Mouse (Mus musculus) 416B (cell line): Measurements from ENCODE around the gene Ube2z.

ENCODE experiments used
- DNase-seq: peaks from one replicate; pipeline ENCODE4 v3.0.0; 2011; ENCODE audit warnings: low read depth

The Ube2z gene

GRCm38 (mm10) chr11:96065215-96065911 is at the start of gene Ube2z:
TSS of gene Ube2z (minus strand) at chr11:96065388.
- DNase-seq: peak; percentile 92

- DNase-seq: no peak
Measured at GRCm38 (mm10) chr11:96114077-96114476, 48.9 kb upstream of the Ube2z start.

GRCm38 (mm10) chr11:96111751-96112150 is 46.6 kb upstream of the Ube2z start, which contains the start of gene Calcoco2:
TSS of gene Calcoco2 (minus strand) at chr11:96111964.
- no peak for DNase-seq

- DNase-seq: peak; percentile 39
Measured at GRCm38 (mm10) chr11:96110950-96111349, 45.8 kb upstream of the Ube2z start.

GRCm38 (mm10) chr11:96108376-96108775 is 43.2 kb upstream of the Ube2z start:
- DNase-seq: no peak

GRCm38 (mm10) chr11:96093361-96093760 is 28.2 kb upstream of the Ube2z start:
- peak; percentile 58 for DNase-seq

GRCm38 (mm10) chr11:96092674-96093291 is 27.6 kb upstream of the Ube2z start:
- no peak for DNase-seq

- DNase-seq: peak; percentile 71
Measured at GRCm38 (mm10) chr11:96091073-96091472, 25.9 kb upstream of the Ube2z start.

- no peak for DNase-seq
Measured at GRCm38 (mm10) chr11:96087981-96088380, 22.8 kb upstream of the Ube2z start.

GRCm38 (mm10) chr11:96082682-96083081 is 17.5 kb upstream of the Ube2z start:
- no peak for DNase-seq

- no peak for DNase-seq
Measured at GRCm38 (mm10) chr11:96080736-96081135, 15.5 kb upstream of the Ube2z start.

GRCm38 (mm10) chr11:96076221-96077105 is 11.3 kb upstream of the Ube2z start:
- DNase-seq: peak; percentile 21

- DNase-seq: peak; percentile 100
Measured at GRCm38 (mm10) chr11:96075509-96076220, 10.5 kb upstream of the Ube2z start, which contains the start of gene Atp5g1. TSS of gene Atp5g1 (minus strand) at chr11:96075670.

GRCm38 (mm10) chr11:96075177-96075508 is 10.0 kb upstream of the Ube2z start:
- DNase-seq: no peak

GRCm38 (mm10) chr11:96074351-96075176 is 9.4 kb upstream of the Ube2z start:
- peak; percentile 40 for DNase-seq

- DNase-seq: no peak
Measured at GRCm38 (mm10) chr11:96073295-96073993, 8.3 kb upstream of the Ube2z start.

GRCm38 (mm10) chr11:96071013-96071412 is 5.8 kb upstream of the Ube2z start:
- no peak for DNase-seq

GRCm38 (mm10) chr11:96070353-96070752 is 5.2 kb upstream of the Ube2z start:
- no peak for DNase-seq

- DNase-seq: no peak
Measured at GRCm38 (mm10) chr11:96068231-96068630, 3.0 kb upstream of the Ube2z start.

GRCm38 (mm10) chr11:96064521-96065214 is 520 bp downstream of the Ube2z start:
- DNase-seq: peak; percentile 81
